Mouse (Mus musculus): ENCODE results near the gene Scg5. TPM values are rescaled to one million over a fixed set of nuclear protein-coding genes. Genes with fewer than 3 reads are reported as not detected.

Scg5 gene
- total RNA-seq, 2 experiments from 2014 or later, result 66.3 to 68.0 TPM

GRCm38 (mm10) chr2:113806851-113807577, 21.9 kb downstream of the Scg5 start:
- peak in 1 of 2 experiments; percentile 9 for DNase-seq (ENCODE audit: low spot score in 2 of 2)

GRCm38 (mm10) chr2:113805765-113806164, 23.2 kb downstream of the Scg5 start:
- DNase-seq (ENCODE audit: low spot score in 2 of 2), result no peak

- DNase-seq (ENCODE audit: low spot score in 2 of 2), result no peak
Observed at GRCm38 (mm10) chr2:113803753-113804152, 25.2 kb downstream of the Scg5 start.

GRCm38 (mm10) chr2:113800846-113801245, 28.1 kb downstream of the Scg5 start:
- no peak for DNase-seq (ENCODE audit: low spot score in 2 of 2)

- no peak for DNase-seq (ENCODE audit: low spot score in 2 of 2)
Observed at GRCm38 (mm10) chr2:113798605-113799004, 30.3 kb downstream of the Scg5 start.

- no peak for DNase-seq (ENCODE audit: low spot score in 2 of 2)
Observed at GRCm38 (mm10) chr2:113795186-113795585, 33.7 kb downstream of the Scg5 start.

GRCm38 (mm10) chr2:113793521-113793920, 35.4 kb downstream of the Scg5 start:
- DNase-seq (ENCODE audit: low spot score in 2 of 2), result no peak

- no peak for DNase-seq (ENCODE audit: low spot score in 2 of 2)
Observed at GRCm38 (mm10) chr2:113788821-113789387, 40.0 kb downstream of the Scg5 start.

- DNase-seq (ENCODE audit: low spot score in 2 of 2), result no peak
Observed at GRCm38 (mm10) chr2:113787882-113788281, 41.0 kb downstream of the Scg5 start.

GRCm38 (mm10) chr2:113784851-113785250, 44.1 kb downstream of the Scg5 start:
- DNase-seq (ENCODE audit: low spot score in 2 of 2), result no peak

GRCm38 (mm10) chr2:113781521-113781920, 47.4 kb downstream of the Scg5 start:
- no peak for DNase-seq (ENCODE audit: low spot score in 2 of 2)

- DNase-seq (ENCODE audit: low spot score in 2 of 2), result no peak
Observed at GRCm38 (mm10) chr2:113781107-113781506, 47.8 kb downstream of the Scg5 start.

- no peak for DNase-seq (ENCODE audit: low spot score in 2 of 2)
Observed at GRCm38 (mm10) chr2:113779336-113779735, 49.6 kb downstream of the Scg5 start.

GRCm38 (mm10) chr2:113778036-113778435, 50.9 kb downstream of the Scg5 start:
- DNase-seq (ENCODE audit: low spot score in 2 of 2), result no peak

GRCm38 (mm10) chr2:113776297-113776696, 52.6 kb downstream of the Scg5 start:
- no peak for DNase-seq (ENCODE audit: low spot score in 2 of 2)

- no peak for DNase-seq (ENCODE audit: low spot score in 2 of 2)
Observed at GRCm38 (mm10) chr2:113774150-113774805, 54.6 kb downstream of the Scg5 start.

GRCm38 (mm10) chr2:113768541-113769303, 60.2 kb downstream of the Scg5 start:
- no peak for DNase-seq (ENCODE audit: low spot score in 2 of 2)

- DNase-seq (ENCODE audit: low spot score in 2 of 2), result no peak
Observed at GRCm38 (mm10) chr2:113765885-113766284, 63.0 kb downstream of the Scg5 start.

- DNase-seq (ENCODE audit: low spot score in 2 of 2), result no peak
Observed at GRCm38 (mm10) chr2:113764968-113765367, 64.0 kb downstream of the Scg5 start.

- DNase-seq (ENCODE audit: low spot score in 2 of 2), result no peak
Observed at GRCm38 (mm10) chr2:113758311-113759161, 70.4 kb downstream of the Scg5 start, which contains the start of gene Grem1. TSS of gene Grem1 (minus strand) at chr2:113758646.

Measured in adrenal gland, postnatal 4 days (tissue).